Mouse (Mus musculus) Muller cell, postnatal 12 days (primary cell): ENCODE measurements around the gene Selenof.

Experiments used
- DNase-seq: peaks from one replicate; pipeline ENCODE4 v3.0.0-alpha.2; 2015; ENCODE audit errors: inconsistent ontology term

Selenof gene

DNA sequence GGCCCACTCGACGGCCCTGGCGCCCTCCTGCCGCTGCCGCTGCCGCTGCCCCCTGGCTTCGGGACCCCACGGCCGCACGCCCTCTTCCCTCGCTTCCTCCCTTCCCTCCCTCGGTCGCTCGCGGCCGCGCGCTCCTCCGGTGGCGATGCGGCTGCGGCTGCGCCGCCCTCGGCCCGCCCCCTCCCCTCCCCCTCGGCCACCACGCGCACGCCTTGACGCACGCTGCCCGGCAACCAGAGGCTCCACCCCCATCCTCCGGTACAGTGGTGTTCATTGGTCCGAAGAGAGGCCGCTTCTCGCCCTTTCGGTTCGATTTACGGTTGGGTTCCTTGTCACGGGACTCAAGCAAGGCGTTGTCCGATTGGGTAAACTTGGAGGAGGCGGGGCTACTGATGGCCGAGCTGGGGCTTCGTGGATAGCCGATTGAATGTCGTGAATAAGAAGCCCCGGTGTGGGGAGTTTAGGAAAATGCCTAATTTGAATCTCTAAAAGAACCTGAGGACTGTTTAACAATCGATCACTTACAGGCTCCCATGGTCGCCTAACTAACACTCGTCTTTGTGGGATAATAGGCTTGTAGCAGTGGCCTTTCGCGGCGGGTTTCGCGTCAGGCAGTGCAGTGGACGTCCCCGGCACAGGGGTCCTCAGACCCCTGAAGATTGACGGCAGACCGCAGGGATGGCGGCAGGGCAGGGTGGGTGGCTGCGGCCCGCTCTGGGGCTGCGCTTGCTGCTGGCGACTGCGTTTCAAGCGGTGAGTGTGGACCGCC is at the start of gene Selenof, which contains the start of gene Hs2st1:
TSS of gene Selenof (plus strand) at position 258 of the 769 bp plus-strand sequence.
TSS of gene Hs2st1 (minus strand) at position 135 of the 769 bp plus-strand sequence.
- peak; percentile 99 for DNase-seq

GRCm38 (mm10) chr3:144527918-144528317 is 42.2 kb upstream of the Selenof start:
- DNase-seq, result no peak

- DNase-seq, result no peak
Measured at GRCm38 (mm10) chr3:144531023-144531422, 39.1 kb upstream of the Selenof start.

DNA sequence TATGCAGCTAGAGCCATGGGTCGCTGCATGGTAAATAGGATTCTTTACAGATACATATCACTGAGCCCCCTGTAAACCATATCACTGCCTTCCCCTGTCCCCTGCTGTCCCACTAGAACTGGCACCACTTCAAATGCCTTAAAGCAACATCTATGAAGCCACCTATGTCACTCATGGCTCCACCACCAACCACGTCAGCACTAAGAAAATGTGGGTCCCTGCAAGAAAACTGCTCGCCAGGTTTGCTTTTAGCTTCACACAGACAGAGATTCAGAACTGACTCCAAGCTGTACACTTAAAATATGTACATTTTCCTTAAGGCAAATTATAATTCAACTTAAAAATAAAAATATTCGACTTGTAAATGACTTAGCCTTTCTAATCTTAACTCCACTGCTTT is 35.0 kb upstream of the Selenof start:
- no peak for DNase-seq

GRCm38 (mm10) chr3:144537078-144537855 is 32.8 kb upstream of the Selenof start:
- no peak for DNase-seq

DNA sequence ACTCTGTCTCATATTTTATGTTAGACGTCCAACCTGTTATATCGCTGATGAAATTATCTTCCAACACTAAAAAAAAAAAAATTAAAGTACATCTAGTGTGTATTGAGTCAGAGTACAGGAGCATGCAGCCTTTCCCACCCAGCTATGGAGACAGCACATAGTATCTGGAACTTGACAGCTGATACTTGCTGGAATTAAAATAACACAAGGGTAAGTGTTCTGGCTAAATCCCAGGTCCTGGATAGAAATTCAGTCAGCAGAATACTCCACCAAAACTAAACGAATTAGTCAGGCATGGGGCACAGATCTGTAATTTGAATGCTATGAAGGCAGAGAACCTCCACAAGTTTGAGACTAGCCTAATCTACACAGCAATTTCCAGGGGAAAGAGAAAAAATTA is 31.1 kb upstream of the Selenof start:
- no peak for DNase-seq

GRCm38 (mm10) chr3:144540805-144541204 is 29.3 kb upstream of the Selenof start:
- no peak for DNase-seq

- no peak for DNase-seq
Measured at GRCm38 (mm10) chr3:144541906-144542438, 28.1 kb upstream of the Selenof start.

- no peak for DNase-seq
Measured at GRCm38 (mm10) chr3:144545152-144545551, 25.0 kb upstream of the Selenof start.

GRCm38 (mm10) chr3:144545832-144546231 is 24.3 kb upstream of the Selenof start:
- DNase-seq, result no peak

DNA sequence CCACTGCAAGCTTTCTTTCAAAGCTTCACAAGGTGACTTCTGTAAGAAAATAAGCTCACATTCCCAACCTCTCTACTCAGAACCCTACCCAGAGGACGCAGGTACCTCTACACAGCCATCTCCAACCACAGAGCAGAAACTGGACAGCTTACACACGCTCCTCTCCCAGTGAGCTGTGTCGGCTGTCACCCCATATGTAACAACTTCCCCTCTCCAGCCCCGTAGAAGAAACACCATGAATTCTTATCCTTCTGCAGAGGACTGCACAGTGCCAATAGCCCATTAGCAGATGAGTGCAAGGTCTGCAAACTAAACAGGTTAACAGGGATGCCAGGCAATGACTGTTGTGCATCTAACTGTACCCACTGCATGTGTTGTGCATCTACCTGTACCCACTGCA is 23.6 kb upstream of the Selenof start:
- no peak for DNase-seq

GRCm38 (mm10) chr3:144548186-144548845 is 21.8 kb upstream of the Selenof start:
- no peak for DNase-seq

DNA sequence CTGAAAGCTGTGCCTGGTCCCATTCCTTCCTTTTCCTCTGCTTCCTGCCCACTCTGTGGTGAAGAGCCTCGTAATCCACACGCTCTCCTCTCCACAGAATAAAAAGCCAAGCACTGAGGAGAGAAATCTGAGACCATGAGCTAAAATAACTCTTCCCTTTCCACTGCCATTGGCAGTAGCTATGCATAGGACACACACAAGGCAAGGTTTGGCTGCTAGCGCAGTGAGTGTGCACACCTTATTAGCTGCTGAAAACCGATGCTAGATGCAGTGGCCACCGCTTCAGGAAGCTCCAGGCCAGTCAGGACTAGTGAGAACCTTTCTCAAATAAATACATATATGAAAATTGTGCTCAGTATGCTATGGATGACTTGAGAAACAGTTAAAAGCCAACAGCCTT is 20.1 kb upstream of the Selenof start:
- no peak for DNase-seq

GRCm38 (mm10) chr3:144550659-144551058 is 19.4 kb upstream of the Selenof start:
- DNase-seq, result no peak

DNA sequence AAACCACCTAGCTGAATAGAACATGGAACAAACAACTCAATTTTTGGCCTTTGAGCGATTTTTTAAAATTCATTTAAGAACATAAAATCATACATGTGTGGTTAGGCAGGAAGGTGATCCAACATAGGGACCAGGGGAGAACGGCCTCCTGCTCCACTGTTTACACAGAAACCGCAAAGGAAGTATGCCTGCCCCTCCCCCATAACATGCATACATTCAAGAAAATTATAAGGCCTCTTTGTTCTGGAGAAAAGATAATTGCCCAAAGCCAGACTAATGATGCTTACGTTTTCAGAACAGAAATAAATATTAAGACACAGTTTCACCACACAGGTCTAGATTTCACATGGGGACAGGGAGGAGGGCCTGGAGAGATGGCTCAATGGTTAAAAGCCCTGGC is 18.7 kb upstream of the Selenof start:
- no peak for DNase-seq

- DNase-seq, result peak; percentile 60
Measured at GRCm38 (mm10) chr3:144553942-144554341, 16.2 kb upstream of the Selenof start.

DNA sequence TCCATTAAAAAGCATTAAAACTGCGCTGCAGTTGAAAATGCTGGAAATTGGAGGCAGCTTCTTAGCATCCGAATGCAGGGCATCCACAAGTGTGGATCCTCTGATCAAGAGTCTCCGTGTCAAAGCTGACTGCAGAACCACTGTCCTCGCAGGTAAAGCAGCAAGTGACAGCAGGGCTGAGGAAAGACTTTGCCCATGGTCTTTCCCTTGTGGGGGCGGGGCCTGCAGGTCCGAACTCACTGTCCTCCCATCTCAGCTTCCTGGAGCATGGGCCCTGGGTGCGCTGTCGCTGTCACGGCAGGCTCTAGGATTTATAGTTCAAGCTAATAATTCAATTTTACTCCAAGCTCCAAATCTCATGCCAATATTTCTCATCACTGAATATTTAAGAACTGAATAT is 15.6 kb upstream of the Selenof start:
- no peak for DNase-seq

- DNase-seq, result no peak
Measured at GRCm38 (mm10) chr3:144555144-144555543, 15.0 kb upstream of the Selenof start.

GRCm38 (mm10) chr3:144556625-144557324 is 13.3 kb upstream of the Selenof start:
- DNase-seq, result no peak

- no peak for DNase-seq
Measured at GRCm38 (mm10) chr3:144558274-144558673, 11.8 kb upstream of the Selenof start.

GRCm38 (mm10) chr3:144561511-144562250 is 8.4 kb upstream of the Selenof start:
- DNase-seq, result no peak
